8 mouse cellular contexts compared by ENCODE assay signal in genomic region chr16:18443385-18443841, GRCm38 (mm10). TPM values are rescaled to one million over a fixed set of nuclear protein-coding genes. Genes with fewer than 3 reads are reported as not detected.
DNase-seq lines count a peak whose midpoint lies in the region; ATAC-seq and TF ChIP-seq lines count a peak whose summit lies in the region.

No protein-coding gene starts in this region.

- H3K9me3 ChIP-seq in heart, embryonic 11.5 days (replicated peaks; ENCODE audit: control insufficient read depth, low read length): no peaks in the 10 kb centered on the region
- no peaks in the 10 kb centered on the region for H3K9me3 ChIP-seq in kidney, embryonic 15.5 days (replicated peaks)

- peak; percentile 98 for TF ChIP-seq CTCF in bone marrow macrophage, adult 2 months (IDR thresholded peaks at IDR 0.05; ENCODE audit: low read depth, low read length)
- TF ChIP-seq CTCF in embryonic fibroblast, embryonic 13.5 days (IDR thresholded peaks at IDR 0.05; ENCODE audit: borderline replicate concordance, insufficient read depth, low read length): peak; percentile 98

- ATAC-seq in heart, embryonic 11.5 days (replicated peaks; ENCODE audit: insufficient number of reproducible peaks, low FRiP score, low TSS enrichment): peak; percentile 62
- peak; percentile 54; the same call in 1 of the 2 replicates for ATAC-seq in kidney, embryonic 15.5 days (replicated peaks; ENCODE audit: low FRiP score)

- H3K36me3 ChIP-seq in heart, embryonic 11.5 days (ENCODE audit: control insufficient read depth, insufficient read depth, low read length): no peaks in the 10 kb centered on the region; the same call in 1 of the 2 replicates
- H3K36me3 ChIP-seq in kidney, embryonic 15.5 days: peaks cover 36% of the 10 kb centered on the region
- no peaks in the 10 kb centered on the region; the same call in 1 of the 2 replicates for H3K36me3 ChIP-seq in splenic B cell, adult 2 months (ENCODE audit: control insufficient read depth, insufficient read depth, low read length, poor library complexity, severe bottlenecking)

- no peak overlapping the region for H3K4me3 ChIP-seq in bone marrow macrophage, adult 2 months (ENCODE audit: insufficient read depth, low read length)
- H3K4me3 ChIP-seq in embryonic fibroblast, embryonic 13.5 days (ENCODE audit: insufficient read depth, low read length): no peak overlapping the region
- no peak overlapping the region for H3K4me3 ChIP-seq in heart, embryonic 11.5 days (ENCODE audit: low read depth, low read length)
- H3K4me3 ChIP-seq in kidney, embryonic 15.5 days (replicated peaks): no peak overlapping the region

- H3K4me1 ChIP-seq in bone marrow macrophage, adult 2 months (ENCODE audit: control insufficient read depth, insufficient read depth, low read length): no peaks in the 10 kb centered on the region
- peaks cover 2% of the 10 kb centered on the region; the same call in 1 of the 2 replicates for H3K4me1 ChIP-seq in embryonic fibroblast, embryonic 13.5 days (ENCODE audit: control insufficient read depth, insufficient read depth, low read length)
- H3K4me1 ChIP-seq in heart, embryonic 11.5 days (ENCODE audit: control insufficient read depth, insufficient read depth, low read length): peaks cover 2% of the 10 kb centered on the region; the same call in 1 of the 2 replicates
- H3K4me1 ChIP-seq in kidney, embryonic 15.5 days: peaks cover 14% of the 10 kb centered on the region

- H3K27me3 ChIP-seq in heart, embryonic 11.5 days (ENCODE audit: control insufficient read depth, insufficient read depth, low read length): no peaks in the 10 kb centered on the region
- H3K27me3 ChIP-seq in kidney, embryonic 15.5 days: peaks cover 9% of the 10 kb centered on the region; the same call in 1 of the 2 replicates
- H3K27me3 ChIP-seq in splenic B cell, adult 2 months (ENCODE audit: control insufficient read depth, insufficient read depth, low read length, poor library complexity, severe bottlenecking): no peaks in the 10 kb centered on the region

- TF ChIP-seq POLR2A in bone marrow macrophage, adult 2 months (IDR thresholded peaks at IDR 0.05; ENCODE audit: borderline replicate concordance, low read depth, low read length): no peak
- no peak for TF ChIP-seq POLR2A in embryonic fibroblast, embryonic 13.5 days (IDR thresholded peaks at IDR 0.05; ENCODE audit: low read depth, low read length)

- 20% methylated on average over 8 of the region's 8 CpGs for WGBS in heart, embryonic 11.5 days (ENCODE audit: insufficient replicate concordance)
- 29% methylated on average over 8 of the region's 8 CpGs for WGBS in kidney, embryonic 15.5 days

- H3K4me2 ChIP-seq in heart, embryonic 11.5 days: no peak overlapping the region
- H3K4me2 ChIP-seq in kidney, embryonic 15.5 days: no peak overlapping the region

- DNase-seq in B cell, adult 2 months: peak; percentile 91 to 93
- peak; percentile 92 for DNase-seq in liver
- DNase-seq in naive thymus-derived CD4-positive, alpha-beta T cell, adult 2 months (ENCODE audit: low read depth): peak; percentile 91
- DNase-seq in splenic B cell, adult 2 months (ENCODE audit: low read depth, low spot score): peak; percentile 88

- H3K9ac ChIP-seq in heart, embryonic 11.5 days (ENCODE audit: low read depth, low read length): no peak overlapping the region
- H3K9ac ChIP-seq in kidney, embryonic 15.5 days: no peak overlapping the region

- H3K27ac ChIP-seq in bone marrow macrophage, adult 2 months (ENCODE audit: insufficient read depth, low read depth, low read length): no peak overlapping the region
- H3K27ac ChIP-seq in embryonic fibroblast, embryonic 13.5 days (ENCODE audit: insufficient read depth, low read length): no peak overlapping the region
- no peak overlapping the region for H3K27ac ChIP-seq in heart, embryonic 11.5 days (ENCODE audit: low read depth, low read length)
- H3K27ac ChIP-seq in kidney, embryonic 15.5 days: no peak overlapping the region

RNA-seq across cellular contexts. Expression of gene Comt, which starts 16.8 kb away (rescaled TPM):
- 93.3 and 99.6 TPM in 2 replicates for polyA plus RNA-seq in bone marrow macrophage, adult 2 months (2012; ENCODE audit: insufficient read depth, insufficient read length, missing spikeins)
- 89.2 and 96.0 TPM in 2 replicates for polyA plus RNA-seq in embryonic fibroblast, embryonic 13.5 days (2011; ENCODE audit: insufficient read length, low read depth, missing spikeins)
- 90.1 and 96.5 TPM in 2 replicates for polyA plus RNA-seq in heart, embryonic 11.5 days (2014; fragmentation: Nextera tagmentation; extraction: Ambion mirVana)
- polyA plus RNA-seq in kidney, embryonic 15.5 days (2015; fragmentation: Nextera tagmentation; extraction: Ambion mirVana): 97.2 and 103 TPM in 2 replicates

RNA-seq across cellular contexts. Expression of gene Txnrd2, which starts 17.2 kb away (rescaled TPM):
- 23.4 and 26.3 TPM in 2 replicates for polyA plus RNA-seq in bone marrow macrophage, adult 2 months (2012; ENCODE audit: insufficient read depth, insufficient read length, missing spikeins)
- 4.6 and 7.5 TPM in 2 replicates for polyA plus RNA-seq in embryonic fibroblast, embryonic 13.5 days (2011; ENCODE audit: insufficient read length, low read depth, missing spikeins)
- 32.6 and 32.8 TPM in 2 replicates for polyA plus RNA-seq in heart, embryonic 11.5 days (2014; fragmentation: Nextera tagmentation; extraction: Ambion mirVana)
- 28.1 and 29.1 TPM in 2 replicates for polyA plus RNA-seq in kidney, embryonic 15.5 days (2015; fragmentation: Nextera tagmentation; extraction: Ambion mirVana)

RNA-seq across cellular contexts. Expression of gene Gnb1l, which starts 55.1 kb away (rescaled TPM):
- polyA plus RNA-seq in bone marrow macrophage, adult 2 months (2012; ENCODE audit: insufficient read depth, insufficient read length, missing spikeins): 1.1 and 1.8 TPM in 2 replicates
- 3.8 and 5.5 TPM in 2 replicates for polyA plus RNA-seq in embryonic fibroblast, embryonic 13.5 days (2011; ENCODE audit: insufficient read length, low read depth, missing spikeins)
- 6.5 and 6.9 TPM in 2 replicates for polyA plus RNA-seq in heart, embryonic 11.5 days (2014; fragmentation: Nextera tagmentation; extraction: Ambion mirVana)
- polyA plus RNA-seq in kidney, embryonic 15.5 days (2015; fragmentation: Nextera tagmentation; extraction: Ambion mirVana): 13.7 and 17.2 TPM in 2 replicates

RNA-seq across cellular contexts. Expression of gene Rtl10, which starts 55.3 kb away (rescaled TPM):
- polyA plus RNA-seq in bone marrow macrophage, adult 2 months (2012; ENCODE audit: insufficient read depth, insufficient read length, missing spikeins): 0.94 and 1.9 TPM in 2 replicates
- polyA plus RNA-seq in embryonic fibroblast, embryonic 13.5 days (2011; ENCODE audit: insufficient read length, low read depth, missing spikeins): 4.7 and 7.8 TPM in 2 replicates
- 0.87 and 1.6 TPM in 2 replicates for polyA plus RNA-seq in heart, embryonic 11.5 days (2014; fragmentation: Nextera tagmentation; extraction: Ambion mirVana)
- 3.1 and 3.3 TPM in 2 replicates for polyA plus RNA-seq in kidney, embryonic 15.5 days (2015; fragmentation: Nextera tagmentation; extraction: Ambion mirVana)
